Mouse (Mus musculus) CH12.LX (cell line): ENCODE measurements around the gene Brsk2. TPM values are rescaled to one million over a fixed set of nuclear protein-coding genes. Genes with fewer than 3 reads are reported as not detected.

Source experiments
- DNase-seq: peaks from one replicate; pipeline ENCODE4 v3.0.0-alpha.2; 2013; ENCODE audit errors: extremely low read depth
- H3K27ac ChIP-seq: 2 replicates; pipeline ENCODE4 v1.5.1; 2012; ENCODE audit warnings: low read depth, mild to moderate bottlenecking, control low read depth, moderate library complexity; ENCODE audit not compliant: insufficient read depth
- H3K27me3 ChIP-seq: replicated peaks from 2 replicates; pipeline ENCODE3; 2012; ENCODE audit warnings: inconsistent platforms
- H3K36me3 ChIP-seq, 2 experiments: replicated peaks in 1 of 2; 2 replicates each; pipeline versions ENCODE3 to v1.6.1; 2012; ENCODE audit warnings: inconsistent platforms in 1 of 2, low read length in 1 of 2, mild to moderate bottlenecking in 1 of 2, mixed read lengths in 1 of 2, moderate library complexity in 1 of 2; ENCODE audit not compliant: control insufficient read depth in 1 of 2, insufficient read depth in 1 of 2
- H3K4me1 ChIP-seq, 2 experiments: 2 replicates each; pipeline ENCODE4 v1.6.1; 2012; ENCODE audit warnings: inconsistent platforms in 1 of 2, moderate library complexity in 1 of 2; ENCODE audit not compliant: insufficient read depth in 2 of 2, control insufficient read depth in 1 of 2
- H3K4me2 ChIP-seq: 2 replicates; pipeline ENCODE4 v1.6.1; 2012; ENCODE audit warnings: low read depth, mild to moderate bottlenecking, control low read depth; ENCODE audit not compliant: poor library complexity, insufficient read depth, severe bottlenecking
- H3K4me3 ChIP-seq, 3 experiments: fragments of 150-350 bp in 1 of 3; sonication (generic) in 1 of 3; replicated peaks in 1 of 3; 2 replicates each; pipeline versions ENCODE3 to v1.5.1; 2011 to 2012; ENCODE audit warnings: low read depth in 2 of 3, low read length in 2 of 3, mild to moderate bottlenecking in 2 of 3, moderate library complexity in 2 of 3, control low read depth in 1 of 3, improper control_type of control experiment in 1 of 3, inconsistent platforms in 1 of 3, mixed read lengths in 1 of 3; ENCODE audit not compliant: poor library complexity in 1 of 3
- H3K79me2 ChIP-seq: replicated peaks from 2 replicates; pipeline ENCODE4 v1.6.1; 2012; ENCODE audit warnings: mild to moderate bottlenecking, moderate library complexity; ENCODE audit not compliant: control insufficient read depth, poor library complexity, insufficient read depth, severe bottlenecking; ENCODE audit errors: extremely low read depth
- H3K9ac ChIP-seq: 2 replicates; pipeline ENCODE4 v1.6.1; 2012; ENCODE audit warnings: low read depth, mild to moderate bottlenecking, control low read depth, moderate library complexity; ENCODE audit not compliant: insufficient read depth
- H3K9me3 ChIP-seq: replicated peaks from 2 replicates; pipeline ENCODE3; 2012; ENCODE audit warnings: low read length, inconsistent platforms, mixed read lengths
- CHD1 ChIP-seq: IDR thresholded peaks from 2 replicates; pipeline ENCODE4 v1.6.1; 2012; ENCODE audit warnings: low read depth, low read length, improper control_type of control experiment, inconsistent platforms
- CHD2 ChIP-seq: IDR thresholded peaks from 2 replicates; pipeline ENCODE4 v1.6.1; 2011; ENCODE audit warnings: low read length, improper control_type of control experiment
- E2F4 ChIP-seq: IDR thresholded peaks from 2 replicates; pipeline ENCODE4 v1.6.1; 2011; ENCODE audit warnings: low read depth, low read length, improper control_type of control experiment; ENCODE audit not compliant: insufficient replicate concordance
- ELF1 ChIP-seq: IDR thresholded peaks from 2 replicates; pipeline ENCODE4 v1.6.1; 2014; ENCODE audit warnings: low read depth, mild to moderate bottlenecking, inconsistent platforms, low read length, improper control_type of control experiment
- EP300 ChIP-seq: IDR thresholded peaks from 2 replicates; pipeline ENCODE4 v1.6.1; 2011; ENCODE audit warnings: low read length, improper control_type of control experiment
- ETS1 ChIP-seq: conservative IDR thresholded peaks from 2 replicates; pipeline ENCODE4 v1.6.1; 2012; ENCODE audit warnings: low read depth, mild to moderate bottlenecking, inconsistent platforms, low read length, improper control_type of control experiment, moderate library complexity
- HCFC1 ChIP-seq: IDR thresholded peaks from 2 replicates; pipeline ENCODE4 v1.6.1; 2012; ENCODE audit warnings: low read depth, mild to moderate bottlenecking, inconsistent platforms, low read length, improper control_type of control experiment
- IRF4 ChIP-seq: IDR thresholded peaks from 2 replicates; pipeline ENCODE4 v1.6.1; 2014; ENCODE audit warnings: low read depth, mild to moderate bottlenecking, inconsistent platforms, low read length, improper control_type of control experiment
- JUN ChIP-seq: IDR thresholded peaks from 2 replicates; pipeline ENCODE4 v1.6.1; 2011; ENCODE audit warnings: low read depth, mild to moderate bottlenecking, low read length, improper control_type of control experiment, moderate library complexity; ENCODE audit not compliant: insufficient read depth
- JUND ChIP-seq: conservative IDR thresholded peaks from 2 replicates; pipeline ENCODE4 v1.6.1; 2011; ENCODE audit warnings: low read depth, low read length, improper control_type of control experiment
- KAT2A ChIP-seq: IDR thresholded peaks from 2 replicates; pipeline ENCODE4 v1.6.1; 2012; ENCODE audit warnings: low read length, improper control_type of control experiment, inconsistent platforms; ENCODE audit not compliant: insufficient replicate concordance
- MAX ChIP-seq: IDR thresholded peaks from 2 replicates; pipeline ENCODE4 v1.6.1; 2011; ENCODE audit warnings: low read length, improper control_type of control experiment
- MAZ ChIP-seq: IDR thresholded peaks from 2 replicates; pipeline ENCODE4 v1.6.1; 2012; ENCODE audit warnings: low read depth, mild to moderate bottlenecking, inconsistent platforms, low read length, improper control_type of control experiment, moderate library complexity
- MEF2A ChIP-seq: IDR thresholded peaks from 2 replicates; pipeline ENCODE4 v1.6.1; 2014; ENCODE audit warnings: low read depth, mild to moderate bottlenecking, inconsistent platforms, low read length, improper control_type of control experiment, borderline replicate concordance
- MXI1 ChIP-seq: IDR thresholded peaks from 2 replicates; pipeline ENCODE4 v1.6.1; 2011; ENCODE audit warnings: mild to moderate bottlenecking, low read depth, low read length, improper control_type of control experiment
- MYC ChIP-seq: IDR thresholded peaks from 2 replicates; pipeline ENCODE4 v1.6.1; 2011; ENCODE audit warnings: low read depth, mild to moderate bottlenecking, improper control_type of control experiment, low read length
- NRF1 ChIP-seq: IDR thresholded peaks from 2 replicates; pipeline ENCODE4 v1.6.1; 2014; ENCODE audit warnings: low read depth, mild to moderate bottlenecking, inconsistent platforms, low read length, improper control_type of control experiment, moderate library complexity
- RAD21 ChIP-seq: IDR thresholded peaks from 2 replicates; pipeline ENCODE4 v1.6.1; 2011; ENCODE audit warnings: low read depth, mild to moderate bottlenecking, low read length, improper control_type of control experiment, moderate library complexity
- RCOR1 ChIP-seq: conservative IDR thresholded peaks from 2 replicates; pipeline ENCODE4 v1.6.1; 2012; ENCODE audit warnings: low read depth, mild to moderate bottlenecking, inconsistent platforms, low read length, improper control_type of control experiment
- SIN3A ChIP-seq: IDR thresholded peaks from 2 replicates; pipeline ENCODE4 v1.6.1; 2012; ENCODE audit warnings: low read length, improper control_type of control experiment, inconsistent platforms
- TBP ChIP-seq: conservative IDR thresholded peaks from 2 replicates; pipeline ENCODE4 v1.6.1; 2011; ENCODE audit warnings: low read depth, low read length, improper control_type of control experiment
- UBTF ChIP-seq: IDR thresholded peaks from 2 replicates; pipeline ENCODE4 v1.6.1; 2012; ENCODE audit warnings: low read depth, mild to moderate bottlenecking, inconsistent platforms, low read length, improper control_type of control experiment, moderate library complexity
- USF1 ChIP-seq: IDR thresholded peaks from 2 replicates; pipeline ENCODE4 v1.6.1; 2014; ENCODE audit warnings: low read depth, mild to moderate bottlenecking, inconsistent platforms, low read length, improper control_type of control experiment
- ZC3H11A ChIP-seq: IDR thresholded peaks from 2 replicates; pipeline ENCODE4 v1.6.1; 2012; ENCODE audit warnings: low read depth, mild to moderate bottlenecking, inconsistent platforms, low read length, improper control_type of control experiment
- ZKSCAN1 ChIP-seq: IDR thresholded peaks from 2 replicates; pipeline ENCODE4 v1.6.1; 2012; ENCODE audit warnings: low read depth, inconsistent platforms, low read length, improper control_type of control experiment, borderline replicate concordance
- ZMIZ1 ChIP-seq: IDR thresholded peaks from 2 replicates; pipeline ENCODE4 v1.6.1; 2012; ENCODE audit warnings: low read depth, mild to moderate bottlenecking, inconsistent platforms, low read length, improper control_type of control experiment
- ZNF384 ChIP-seq: IDR thresholded peaks from 2 replicates; pipeline ENCODE4 v1.6.1; 2012; ENCODE audit warnings: low read depth, low read length, improper control_type of control experiment, inconsistent platforms
- dilution Hi-C: fragments of 300-500 bp; cut with MboI; formaldehyde crosslinking; loops from 2 replicates; pipeline ENCODE4 v1.14.3; 2020; ENCODE audit warnings: low sequenced_read_pairs; ENCODE audit not compliant: extremely low pct_unique_long_range_greater_than_20kb, extremely low pct_ligation_motif_present
- in situ Hi-C: fragments of 300-500 bp; cut with MboI; formaldehyde crosslinking; loops from 3 replicates; pipeline ENCODE4 v1.14.3; 2019; ENCODE audit warnings: low sequenced_read_pairs, low pct_ligation_motif_present, low pct_unique_long_range_greater_than_20kb, mixed read lengths
- polyA plus RNA-seq: library from polyadenylated mRNA; unstranded; fragments of >175 nt; gene quantifications from 2 replicates; pipeline ENCODE4 v1.2.1, GENCODE M21; 2012; ENCODE audit warnings: low read depth; ENCODE audit not compliant: insufficient read length
- total RNA-seq, 2 experiments: library from RNA; depleted of rRNA; stranded (reverse); fragments of 300-350 nt in 1 of 2; fragments of >200 nt in 1 of 2; gene quantifications; 2 replicates each; pipeline ENCODE4 v1.2.3; 2012 to 2014

Gene Brsk2
- total and polyA plus RNA-seq, 3 experiments, result 5.3 to 11.0 (median 10.9) TPM

DNA sequence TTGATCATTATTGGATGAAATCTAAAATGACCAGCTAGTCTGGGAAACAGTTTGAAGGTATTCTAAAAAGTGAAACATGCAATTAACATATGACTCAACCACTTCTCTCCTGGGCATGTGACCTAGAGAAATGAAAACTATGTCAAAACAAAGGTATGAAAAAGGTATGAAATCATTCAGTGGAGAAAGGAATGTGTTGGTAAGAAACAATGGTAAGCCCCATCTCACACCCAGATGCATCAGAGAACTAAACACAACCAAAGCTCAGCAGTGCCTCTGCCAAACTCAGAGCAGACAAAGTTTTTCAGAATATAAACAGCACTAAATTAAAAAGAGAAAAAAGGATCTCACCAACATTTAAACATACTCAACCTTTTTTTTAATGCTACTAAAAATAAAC lies 80.5 kb downstream of the Brsk2 start:
- H3K4me3 ChIP-seq, result no peak overlapping the region
- dilution Hi-C loops, result no loop called here

DNA sequence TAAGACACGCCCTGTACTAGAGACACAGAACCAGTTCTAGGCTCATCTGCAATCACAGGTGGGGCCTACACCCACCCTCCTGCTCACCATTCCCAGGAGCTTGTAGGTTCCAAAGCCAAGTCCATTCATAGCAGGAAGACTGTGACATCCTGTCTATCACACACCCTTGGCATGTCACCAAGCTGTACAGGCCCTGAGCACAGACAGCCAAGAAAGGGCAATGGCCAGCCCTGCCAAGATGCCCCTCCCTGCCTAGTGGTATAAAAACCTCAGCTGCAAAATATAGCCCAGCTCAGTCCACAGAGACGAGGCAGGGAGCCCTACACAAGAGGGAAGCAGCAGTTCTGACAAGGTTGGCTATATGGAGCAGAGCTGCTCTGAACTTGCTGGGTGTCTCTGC lies 84.6 kb downstream of the Brsk2 start:
- no peak overlapping the region for H3K9ac ChIP-seq
- no peak overlapping the region for H3K4me3 ChIP-seq
- DNase-seq, result no peak
- no peak overlapping the region for H3K4me2 ChIP-seq
- H3K79me2 ChIP-seq, result peaks cover 2% of the 10 kb centered on the region; the same call in 1 of the 2 replicates
- in situ Hi-C loops (no loop called here), dilution Hi-C loops (no loop called here)
- no peak for TF ChIP-seq ZC3H11A
- no peak for TF ChIP-seq UBTF
- TF ChIP-seq CHD1, result no peak
- no peak for TF ChIP-seq ETS1
- TF ChIP-seq ZKSCAN1, result no peak
- TF ChIP-seq RAD21, result no peak
- TF ChIP-seq RCOR1, result no peak
- no peak for TF ChIP-seq USF1
- TF ChIP-seq NRF1, result no peak
- no peak for TF ChIP-seq E2F4
- TF ChIP-seq TBP, result no peak
- no peak for TF ChIP-seq HCFC1
- no peak for TF ChIP-seq ELF1
- TF ChIP-seq CHD2, result no peak
- TF ChIP-seq MAZ, result no peak
- no peak for TF ChIP-seq MXI1
- peaks cover 0 to 53% of the 10 kb centered on the region in 2 experiments for H3K36me3 ChIP-seq
- H3K9me3 ChIP-seq, result no peaks in the 10 kb centered on the region
- no peaks in the 10 kb centered on the region for H3K27me3 ChIP-seq
- H3K27ac ChIP-seq, result no peak overlapping the region
- H3K4me1 ChIP-seq, result peaks cover 0 to 10% of the 10 kb centered on the region in 2 experiments; a peak in 1 of 4 replicates

More for the DNA sequence above, 80.5 kb downstream of the Brsk2 start:
- Histone ChIP-seq H3K4me2 (no peak overlapping the region), H3K9ac (no peak overlapping the region), H3K36me3 (peaks cover 0 to 40% of the 10 kb centered on the region in 2 experiments), H3K27ac (no peak overlapping the region), H3K9me3 (no peaks in the 10 kb centered on the region), H3K27me3 (no peaks in the 10 kb centered on the region), H3K79me2 (0 out of 2 replicates have a peak, but pooled peaks cover 5% of the 10 kb centered on the region), H3K4me1 (no peaks in the 10 kb centered on the region)
- TF ChIP-seq IRF4 (no peak), ZC3H11A (no peak), KAT2A (no peak), CHD1 (no peak), UBTF (no peak), JUND (no peak), RCOR1 (no peak), JUN (no peak), MYC (no peak), MAX (no peak), EP300 (no peak), SIN3A (no peak), ZMIZ1 (no peak), ETS1 (no peak), ZNF384 (no peak), USF1 (no peak), MEF2A (no peak)
- in situ Hi-C loops, result no loop called here
- DNase-seq, result no peak
